Mouse (Mus musculus): ENCODE measurements around the gene Prdm2.

Prdm2 gene

GRCm38 (mm10) chr4:143154571-143154970, 58.2 kb downstream of the Prdm2 start:
- DNase-seq (ENCODE audit: low spot score in 2 of 2): no peak

- no peak for DNase-seq (ENCODE audit: low spot score in 2 of 2)
Observed at GRCm38 (mm10) chr4:143152634-143153033, 60.2 kb downstream of the Prdm2 start.

- no peak for DNase-seq (ENCODE audit: low spot score in 2 of 2)
Observed at GRCm38 (mm10) chr4:143151267-143151666, 61.5 kb downstream of the Prdm2 start.

GRCm38 (mm10) chr4:143147666-143148065, 65.1 kb downstream of the Prdm2 start:
- no peak for DNase-seq (ENCODE audit: low spot score in 2 of 2)

- no peak for DNase-seq (ENCODE audit: low spot score in 2 of 2)
Observed at GRCm38 (mm10) chr4:143143615-143144014, 69.2 kb downstream of the Prdm2 start.

- DNase-seq (ENCODE audit: low spot score in 2 of 2): peak in 1 of 2 experiments; percentile 2
Observed at GRCm38 (mm10) chr4:143141645-143142259, 71.0 kb downstream of the Prdm2 start.

GRCm38 (mm10) chr4:143140940-143141339, 71.9 kb downstream of the Prdm2 start:
- DNase-seq (ENCODE audit: low spot score in 2 of 2): no peak

- DNase-seq (ENCODE audit: low spot score in 2 of 2): no peak
Observed at GRCm38 (mm10) chr4:143132433-143132832, 80.4 kb downstream of the Prdm2 start.

- no peak for DNase-seq (ENCODE audit: low spot score in 2 of 2)
Observed at GRCm38 (mm10) chr4:143130441-143130840, 82.4 kb downstream of the Prdm2 start.

GRCm38 (mm10) chr4:143129261-143129760, 83.5 kb downstream of the Prdm2 start:
- no peak for DNase-seq (ENCODE audit: low spot score in 2 of 2)

GRCm38 (mm10) chr4:143127171-143127570, 85.6 kb downstream of the Prdm2 start:
- DNase-seq (ENCODE audit: low spot score in 2 of 2): no peak

- no peak for DNase-seq (ENCODE audit: low spot score in 2 of 2)
Observed at GRCm38 (mm10) chr4:143126476-143126875, 86.3 kb downstream of the Prdm2 start.

- DNase-seq (ENCODE audit: low spot score in 2 of 2): no peak
Observed at GRCm38 (mm10) chr4:143125290-143125689, 87.5 kb downstream of the Prdm2 start.

GRCm38 (mm10) chr4:143123043-143123442, 89.8 kb downstream of the Prdm2 start:
- DNase-seq (ENCODE audit: low spot score in 2 of 2): no peak

GRCm38 (mm10) chr4:143121174-143121573, 91.6 kb downstream of the Prdm2 start:
- DNase-seq (ENCODE audit: low spot score in 2 of 2): no peak

- DNase-seq (ENCODE audit: low spot score in 2 of 2): no peak
Observed at GRCm38 (mm10) chr4:143120008-143120407, 92.8 kb downstream of the Prdm2 start.

- DNase-seq (ENCODE audit: low spot score in 2 of 2): no peak
Observed at GRCm38 (mm10) chr4:143118843-143119242, 94.0 kb downstream of the Prdm2 start.

GRCm38 (mm10) chr4:143115851-143116250, 96.9 kb downstream of the Prdm2 start:
- no peak for DNase-seq (ENCODE audit: low spot score in 2 of 2)

GRCm38 (mm10) chr4:143114232-143114979, 98.4 kb downstream of the Prdm2 start:
- DNase-seq (ENCODE audit: low spot score in 2 of 2): no peak

- peak; percentile 29 to 58 for DNase-seq (ENCODE audit: low spot score in 2 of 2)
Observed at GRCm38 (mm10) chr4:143112985-143113384, 99.8 kb downstream of the Prdm2 start.

GRCm38 (mm10) chr4:143112439-143112838, 100.4 kb downstream of the Prdm2 start:
- DNase-seq (ENCODE audit: low spot score in 2 of 2): no peak

GRCm38 (mm10) chr4:143111872-143112271, 100.9 kb downstream of the Prdm2 start:
- DNase-seq (ENCODE audit: low spot score in 2 of 2): no peak

- DNase-seq (ENCODE audit: low spot score in 2 of 2): no peak
Observed at GRCm38 (mm10) chr4:143108552-143108951, 104.2 kb downstream of the Prdm2 start.

Data from spleen, postnatal 14 days (tissue).